Mouse (Mus musculus): Measurements from ENCODE around the gene St6galnac4.
A peak's percentile ranks its signal among the peaks of the same experiment; 100 is the strongest.

The St6galnac4 gene

DNA sequence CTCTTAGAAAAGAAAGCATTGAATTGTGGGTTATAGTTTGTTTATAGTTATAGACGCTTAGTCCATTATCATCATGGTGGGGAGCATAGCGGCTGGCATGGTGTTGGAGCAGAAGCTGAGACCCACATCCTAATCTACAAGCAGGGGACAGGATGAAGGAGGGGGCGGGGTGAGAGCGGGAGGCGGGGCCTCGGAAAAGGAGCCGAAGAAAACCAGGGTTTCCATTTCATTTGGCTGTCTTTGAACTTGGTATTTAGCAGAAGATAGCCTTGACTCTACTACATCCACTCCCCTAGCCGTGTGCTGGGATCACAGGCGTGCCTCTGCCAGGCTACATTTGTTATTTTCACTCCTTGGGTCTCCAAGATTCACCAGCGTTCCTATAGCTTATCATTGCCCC is 17.7 kb downstream of the St6galnac4 start:
- no peak for DNase-seq

DNA sequence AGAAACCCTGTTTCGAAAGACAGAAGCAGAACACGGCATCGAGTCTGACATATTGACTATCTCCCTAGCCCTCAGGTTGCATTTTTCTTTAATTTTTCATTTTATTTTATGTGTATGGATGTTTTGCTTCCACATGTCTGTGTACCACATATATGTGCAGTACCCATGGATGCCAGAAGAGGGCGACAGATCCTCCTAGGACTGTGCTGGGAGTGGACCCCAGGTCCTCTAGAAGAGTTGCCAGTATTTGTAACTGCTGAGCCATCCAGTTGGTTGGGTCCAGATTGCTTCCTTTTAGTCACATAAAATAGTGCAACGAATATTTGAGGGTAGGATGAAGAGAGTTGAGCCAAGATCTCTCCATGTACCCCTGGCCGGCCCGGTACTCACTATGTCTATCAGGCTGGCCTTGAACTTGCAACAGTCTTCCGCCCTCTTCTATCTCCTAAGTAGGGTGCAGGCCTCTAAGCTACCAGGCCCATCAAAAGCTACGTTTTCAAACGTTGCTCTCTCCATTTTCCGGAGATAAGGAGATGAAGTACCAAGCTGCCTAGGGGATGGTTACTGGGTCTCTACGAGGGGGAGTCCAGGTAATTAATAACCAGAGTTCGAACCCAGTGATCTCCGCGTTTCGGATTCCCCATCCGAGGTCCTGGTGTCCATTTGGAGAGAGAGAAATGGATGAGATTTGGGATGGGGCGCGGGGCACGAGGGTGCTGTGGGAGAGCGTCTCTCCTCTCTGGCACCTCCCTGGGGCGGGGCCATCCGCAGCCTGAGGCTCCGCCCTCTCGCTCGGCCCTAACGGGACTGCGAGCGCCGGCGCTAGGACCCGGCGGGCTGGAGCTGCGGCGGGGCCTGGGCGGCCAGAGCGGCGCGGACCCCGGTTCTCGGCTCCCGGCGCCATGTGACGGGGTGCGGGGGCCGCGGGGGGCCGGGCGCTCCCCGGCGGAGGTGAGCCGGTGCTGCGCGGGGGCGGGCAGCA is 19.6 kb downstream of the St6galnac4 start:
- peak; percentile 81 to 89 for DNase-seq

GRCm38 (mm10) chr2:32607262-32607947 is 20.5 kb downstream of the St6galnac4 start:
- peak in 1 of 2 experiments; percentile 51 for DNase-seq

DNA sequence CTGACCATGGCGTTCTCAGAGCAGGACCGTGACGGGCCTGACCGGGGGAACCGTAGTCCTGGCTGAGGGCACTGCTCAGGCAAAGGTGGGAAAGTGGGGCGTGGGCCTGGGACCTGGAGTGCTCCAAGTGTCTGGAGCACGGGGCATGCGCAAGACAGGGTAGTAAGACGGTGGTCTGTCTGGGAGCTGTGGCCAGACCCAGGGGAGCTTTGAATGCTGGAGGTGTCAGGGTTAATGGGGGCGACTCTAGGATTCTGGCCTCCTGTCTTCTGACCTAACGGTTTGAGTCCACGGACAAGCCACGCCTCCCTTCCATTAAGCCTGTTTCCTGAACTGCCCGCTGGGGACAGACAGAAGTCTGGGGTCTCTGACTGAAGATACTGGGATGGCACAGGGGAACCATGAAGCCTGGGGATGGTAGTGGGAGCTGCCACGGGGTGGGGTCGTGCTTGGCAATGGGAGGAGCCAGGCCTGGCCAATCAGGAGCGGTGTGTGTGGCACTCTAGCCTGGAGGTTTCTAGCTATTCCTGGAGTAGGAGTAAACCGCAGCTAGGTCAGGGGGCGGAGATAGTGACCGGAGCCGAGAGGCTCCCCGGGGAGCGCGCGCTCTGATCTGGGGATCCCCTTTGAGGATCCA is 21.4 kb downstream of the St6galnac4 start:
- peak; percentile 55 to 65 for DNase-seq

GRCm38 (mm10) chr2:32608778-32609435 is 22.0 kb downstream of the St6galnac4 start:
- no peak for DNase-seq

DNA sequence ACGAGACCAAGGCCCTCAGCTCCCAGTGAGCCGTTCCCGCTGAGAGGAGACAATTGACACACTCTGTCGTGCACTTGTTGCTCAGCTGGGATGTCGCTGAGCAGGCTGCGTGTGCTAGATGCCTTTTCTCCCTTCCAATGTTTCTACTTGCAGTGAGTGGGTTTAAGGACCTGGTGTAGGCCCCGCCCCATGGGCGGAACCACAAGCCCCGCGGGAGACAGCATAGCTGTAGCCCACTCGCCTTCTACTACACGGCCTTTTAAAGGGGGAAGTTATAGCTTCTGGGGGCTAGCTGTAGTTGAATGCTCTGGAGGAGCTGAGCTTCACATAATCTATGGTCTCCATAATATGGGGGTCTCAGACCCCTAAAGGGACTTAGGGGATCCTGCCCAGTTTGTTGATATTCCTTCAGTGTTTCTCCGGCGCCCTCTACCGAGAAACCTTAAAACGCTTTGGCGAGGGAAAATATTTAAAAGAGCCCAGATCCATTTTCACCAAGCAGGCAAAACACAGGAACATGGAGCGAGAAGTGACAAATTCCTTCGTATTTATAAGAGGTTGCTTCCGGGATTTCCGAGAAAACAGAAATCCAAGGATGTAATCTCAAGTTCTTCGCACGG is 23.8 kb downstream of the St6galnac4 start:
- DNase-seq = no peak

- DNase-seq = no peak
These were observed 25.4 kb downstream of the St6galnac4 start for GRCm38 (mm10) chr2:32612274-32612673.

- no peak for DNase-seq
These were observed 30.2 kb downstream of the St6galnac4 start for GRCm38 (mm10) chr2:32617109-32617508.

GRCm38 (mm10) chr2:32617601-32618000 is 30.7 kb downstream of the St6galnac4 start:
- no peak for DNase-seq

DNA sequence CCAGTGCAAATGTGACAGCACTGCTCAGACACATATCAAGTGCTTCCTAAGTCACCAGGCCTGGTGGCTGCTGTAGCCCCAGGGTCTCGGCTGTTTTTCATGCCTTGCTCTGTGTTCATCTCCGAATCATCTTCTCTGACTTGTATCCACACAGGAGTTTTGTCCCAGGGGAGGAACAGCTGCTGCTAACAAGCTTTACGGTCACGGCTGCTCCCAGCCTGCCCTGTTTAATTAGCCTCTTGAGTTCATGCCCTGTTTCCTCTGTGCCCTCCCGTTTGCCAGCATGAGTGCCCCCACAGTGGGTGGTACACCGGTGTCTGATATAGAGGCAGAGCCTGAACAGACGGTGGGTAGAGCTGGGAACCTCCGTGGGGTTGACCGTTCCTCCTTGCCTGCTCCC is 31.2 kb downstream of the St6galnac4 start:
- no peak for DNase-seq

- DNase-seq = no peak
These were observed 34.0 kb downstream of the St6galnac4 start for GRCm38 (mm10) chr2:32620682-32621516.

DNA sequence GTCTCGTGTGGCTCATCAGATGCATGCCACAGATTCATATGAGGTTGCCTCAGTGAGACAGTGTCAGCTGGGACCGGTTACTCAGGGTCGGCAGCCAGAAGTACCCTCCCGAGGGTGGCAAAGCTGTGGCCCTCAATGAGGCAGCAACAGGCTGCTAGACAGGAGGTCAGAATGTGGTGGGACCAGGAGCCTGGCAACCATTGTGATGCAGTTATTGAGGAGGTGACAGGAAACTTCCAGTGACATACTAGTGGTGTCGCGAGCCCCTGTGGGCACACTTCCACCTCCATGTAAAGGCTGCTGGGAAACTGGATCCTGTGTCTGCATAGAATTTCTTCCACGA is 34.6 kb downstream of the St6galnac4 start, which contains the start of gene Ak1:
TSS of gene Ak1 (plus strand) at position 242 of the 343 bp plus-strand sequence.
- DNase-seq = no peak

- DNase-seq = no peak
These were observed 37.3 kb downstream of the St6galnac4 start for GRCm38 (mm10) chr2:32624111-32624748.

DNA sequence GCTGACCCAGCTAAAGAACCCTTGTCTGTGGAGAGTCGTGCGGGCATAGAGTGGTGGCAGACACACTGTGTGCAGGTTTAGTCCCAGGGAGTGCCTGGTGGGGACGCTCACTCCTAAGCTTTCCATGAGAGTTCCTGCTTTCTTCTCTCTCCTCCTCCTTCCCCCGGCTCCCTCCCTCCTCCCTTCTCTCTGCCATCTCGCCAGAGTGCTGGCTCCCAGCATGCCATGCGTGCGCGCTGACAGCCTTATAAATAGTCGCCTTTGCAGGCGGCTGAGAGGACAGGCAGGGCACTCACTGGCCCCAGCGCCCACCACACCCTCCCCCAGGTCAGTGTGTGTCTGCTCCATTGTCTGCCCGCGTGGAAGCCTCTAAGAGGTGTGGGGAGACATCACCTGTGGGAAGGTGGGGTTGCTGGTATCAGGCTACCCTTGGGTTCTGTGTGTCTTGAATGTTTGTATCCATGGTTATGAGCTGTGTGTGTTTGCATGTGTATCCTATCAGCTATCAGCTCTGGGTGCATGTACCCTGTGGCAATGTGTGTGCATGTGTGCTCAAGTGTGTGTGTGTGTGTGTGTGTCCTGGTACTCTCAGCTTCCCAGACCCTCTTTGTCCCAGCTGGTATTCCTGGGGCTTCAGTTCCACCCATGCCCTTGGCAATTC is 38.4 kb downstream of the St6galnac4 start:
- peak; percentile 88 to 91 for DNase-seq

- peak; percentile 80 to 82 for DNase-seq
These were observed 39.2 kb downstream of the St6galnac4 start for GRCm38 (mm10) chr2:32625873-32626694.

DNA sequence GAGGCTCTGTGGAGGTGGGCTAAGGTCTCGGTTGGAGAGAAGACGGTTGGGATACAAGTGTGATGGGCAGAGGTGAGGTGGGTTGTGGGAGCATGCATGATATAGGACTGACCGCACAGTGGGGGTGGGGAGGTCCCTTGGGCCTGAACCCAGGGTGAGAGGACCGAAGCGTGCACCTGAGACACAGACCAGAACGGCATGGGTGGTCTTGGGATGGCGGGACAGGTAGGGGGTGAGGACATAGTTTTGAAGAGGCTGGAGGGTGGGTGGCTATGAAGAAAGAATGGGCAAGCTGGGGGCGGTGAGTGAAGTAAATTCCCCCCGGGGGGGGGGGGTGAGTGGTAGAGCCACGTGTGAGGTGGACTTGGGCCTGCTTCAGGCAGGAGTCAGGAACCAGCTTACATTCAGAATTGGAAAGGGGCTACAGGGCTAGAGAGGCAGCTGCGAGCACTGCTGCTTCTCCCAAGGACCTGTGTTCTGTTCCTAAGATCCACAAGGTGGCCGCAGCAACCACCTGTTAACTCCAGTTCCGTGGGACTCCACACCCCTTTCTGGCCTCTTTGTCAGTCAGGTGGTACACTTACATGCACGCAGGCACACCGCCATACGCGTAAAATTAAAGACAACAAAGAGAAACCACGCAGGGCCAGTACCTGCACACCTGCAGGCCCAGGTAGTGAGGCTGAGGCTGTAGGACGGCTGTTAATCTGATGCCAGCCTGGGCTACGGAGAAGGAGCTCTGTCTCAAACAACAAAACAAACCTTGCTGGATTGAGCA is 40.6 kb downstream of the St6galnac4 start:
- no peak for DNase-seq

DNA sequence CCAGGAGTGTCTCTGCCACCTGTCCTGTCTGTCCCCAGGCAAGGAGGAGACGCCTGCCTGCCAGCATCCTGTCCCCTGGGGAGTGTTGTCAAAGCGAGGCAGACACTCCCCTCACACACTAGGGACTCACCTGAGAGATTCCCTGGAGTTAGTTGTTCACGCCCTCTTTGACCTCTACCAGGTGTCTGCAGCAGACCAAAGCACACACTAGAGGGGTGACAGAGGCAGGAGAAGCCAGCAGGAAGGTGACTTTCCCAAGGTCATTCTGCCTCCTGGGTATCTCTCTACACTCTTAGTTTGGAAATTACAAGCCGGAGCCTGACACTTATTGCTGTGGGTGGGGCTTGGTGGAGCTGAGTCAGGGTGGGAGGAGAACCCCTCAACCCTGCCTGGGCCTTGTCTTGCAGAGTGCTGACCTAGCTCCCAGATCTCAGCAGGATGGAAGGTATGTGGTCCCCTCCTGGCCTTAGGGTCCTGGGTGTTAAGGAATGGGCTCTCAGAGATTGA is 41.2 kb downstream of the St6galnac4 start:
- DNase-seq = no peak

- peak; percentile 62 for DNase-seq
These were observed 41.8 kb downstream of the St6galnac4 start for GRCm38 (mm10) chr2:32628729-32629128.

Measured in cerebellum, postnatal 36 days (tissue).